Mouse (Mus musculus) lung, postnatal 14 days (tissue): ENCODE measurements at regions not wholly inside any gene's neighbourhood (a gene's known extent, or its start where the extent isn't known, plus 50 kb on each side); places are given as distances from the start of the nearest gene placed in this dataset.

Experiments used
- DNase-seq: peaks from one replicate; pipeline ENCODE4 v3.0.0; 2021

DNA sequence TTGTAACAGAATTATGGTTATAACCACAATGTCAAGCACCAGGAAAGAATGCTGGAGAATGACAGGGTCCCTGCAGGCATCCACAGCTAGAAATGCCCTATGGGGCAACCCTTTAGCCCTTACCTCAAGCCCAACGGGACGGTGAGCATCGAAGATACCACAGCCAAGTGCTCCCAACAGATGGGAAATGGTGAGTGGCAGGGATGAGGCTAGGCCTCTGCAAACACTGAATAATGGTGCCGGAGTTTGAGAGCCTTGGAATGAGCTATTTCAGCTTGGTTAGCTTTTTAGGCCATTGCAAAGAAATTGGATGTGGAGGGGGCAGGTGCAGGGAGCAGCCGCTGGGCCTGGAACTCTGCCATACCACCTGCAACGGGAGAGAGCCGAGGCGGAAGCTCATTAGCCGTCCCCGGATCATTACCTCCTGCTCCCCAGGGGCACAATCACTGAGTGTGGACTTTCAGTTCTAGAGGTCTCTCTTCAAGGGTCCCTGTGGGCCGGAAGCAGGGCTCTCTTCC is 117.9 kb downstream of the Usp31 start:
- DNase-seq: no peak

DNA sequence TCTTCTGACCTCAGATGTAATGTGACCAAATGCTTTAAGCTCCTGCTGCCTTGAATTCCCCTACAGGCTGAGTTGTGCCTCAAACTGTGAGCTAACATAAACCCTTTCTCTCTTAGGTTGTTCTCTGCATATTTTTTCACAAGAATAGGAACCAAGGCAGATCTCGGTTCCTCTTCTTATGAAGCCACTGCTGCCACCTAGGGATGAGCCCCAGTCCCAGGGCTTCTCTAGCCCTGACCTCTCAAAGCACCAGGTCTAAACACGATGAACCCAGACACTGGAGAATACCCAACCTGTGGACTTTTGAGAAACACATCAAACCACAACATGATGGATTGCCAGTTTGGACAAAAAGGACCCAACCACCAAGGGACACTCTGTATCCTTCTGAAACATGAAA is 119.3 kb downstream of the Usp31 start:
- DNase-seq: no peak

DNA sequence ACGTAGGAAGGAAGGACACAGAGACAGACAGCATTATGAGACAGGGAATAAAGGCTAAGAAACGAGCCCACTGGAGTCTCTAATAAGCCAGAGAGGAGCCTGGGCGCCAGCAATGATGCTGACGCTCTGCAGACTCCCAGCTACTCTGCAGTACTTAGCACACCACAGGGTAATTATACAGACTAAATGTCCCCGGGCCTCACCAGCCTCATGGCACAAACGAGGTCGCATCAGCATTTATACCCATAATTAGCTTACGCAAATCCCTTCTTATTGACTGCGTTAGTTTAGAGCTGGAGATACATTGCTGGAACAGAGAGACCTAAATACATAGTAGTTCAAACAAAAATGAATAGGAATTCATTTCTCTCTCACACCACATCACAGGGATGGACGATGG is 121.3 kb downstream of the Usp31 start:
- DNase-seq: no peak

DNA sequence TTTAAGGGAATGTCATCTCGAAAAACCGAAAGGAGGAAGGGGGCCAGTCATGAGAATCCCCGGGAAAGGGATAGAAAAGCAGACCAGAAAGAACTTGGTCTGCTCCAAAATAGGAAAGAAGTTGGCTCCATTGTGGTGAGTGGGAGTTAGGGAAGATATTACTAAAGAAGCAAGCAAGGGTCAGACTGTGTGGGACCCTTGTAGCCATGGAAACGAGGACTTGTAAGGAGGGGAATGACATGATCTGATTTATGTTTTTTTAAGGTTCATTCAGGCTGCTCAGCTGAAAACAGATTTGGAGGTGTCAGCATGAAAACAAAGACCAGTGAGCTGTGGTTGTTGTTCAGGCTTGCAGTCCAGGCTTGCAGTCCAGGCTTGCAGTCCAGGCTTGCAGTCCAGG is 127.6 kb downstream of the Usp31 start:
- DNase-seq: no peak

DNA sequence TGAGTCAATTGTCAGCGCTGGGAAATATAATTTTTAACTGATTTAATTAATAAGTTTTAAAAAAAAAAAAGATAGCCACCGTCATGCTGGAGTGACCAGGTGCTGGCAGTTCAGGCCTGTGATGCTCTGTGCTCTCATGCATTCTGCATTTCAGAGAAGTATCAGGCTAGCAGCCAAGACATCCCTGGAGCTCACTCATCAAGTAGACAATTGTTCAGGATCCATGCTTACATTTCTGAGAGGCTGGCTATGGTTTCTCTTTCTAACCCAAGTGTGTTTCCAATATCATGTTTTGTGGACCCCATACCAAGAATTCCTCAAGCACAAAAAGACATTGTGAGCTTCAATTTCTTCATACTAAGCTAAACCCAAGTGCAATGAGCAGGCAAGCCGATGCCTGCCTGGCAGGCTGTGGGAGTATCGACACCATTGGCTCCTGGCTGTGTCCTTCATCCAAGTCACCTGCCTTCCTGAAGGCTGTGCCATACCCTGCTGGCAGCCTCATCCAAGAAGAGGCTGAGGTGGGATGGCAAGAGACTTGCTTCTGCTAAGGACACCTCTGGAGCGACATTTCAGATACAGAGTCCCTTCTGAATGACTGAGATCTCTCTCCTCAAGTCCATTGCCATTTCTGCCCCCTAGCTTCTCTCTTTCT is 134.2 kb downstream of the Usp31 start:
- no peak for DNase-seq

DNA sequence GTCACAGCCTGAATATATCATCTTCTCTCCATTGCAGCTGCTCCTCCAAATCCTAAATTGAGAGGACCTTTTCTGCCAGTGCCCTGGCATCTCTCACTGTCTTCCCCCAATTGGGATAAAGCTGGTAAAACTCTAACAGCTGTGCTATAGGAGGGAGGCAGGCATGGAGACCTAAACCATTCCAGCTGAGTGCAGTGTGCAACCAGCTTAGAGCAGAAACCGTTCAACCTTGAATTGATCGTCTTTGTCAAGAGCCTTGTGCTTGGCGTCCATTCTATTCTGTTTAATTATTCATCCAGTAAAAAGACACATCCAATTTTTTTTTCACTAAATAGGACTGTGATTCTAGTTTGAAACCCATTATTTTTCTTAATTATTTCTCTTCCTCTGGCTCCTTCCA is 135.3 kb downstream of the Usp31 start:
- DNase-seq: no peak

DNA sequence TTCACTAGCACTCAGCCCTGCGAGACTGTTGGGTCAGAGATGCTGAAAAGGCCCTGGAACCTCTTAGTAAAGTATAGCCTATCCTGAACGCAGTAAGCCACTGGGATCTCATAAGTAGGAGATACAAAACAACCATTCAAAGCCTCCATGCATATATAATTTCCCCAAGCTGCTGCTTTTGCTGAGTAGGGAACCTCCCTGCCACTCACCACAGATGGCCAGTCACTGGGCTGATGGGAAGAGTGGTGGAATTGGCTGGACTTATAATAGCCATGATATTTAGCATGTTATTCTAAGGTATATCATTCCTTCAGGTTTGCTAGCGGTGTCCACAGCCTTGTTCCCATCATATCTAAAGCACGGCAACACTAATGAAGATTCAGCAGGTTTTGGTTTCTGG is 135.8 kb downstream of the Usp31 start:
- no peak for DNase-seq

DNA sequence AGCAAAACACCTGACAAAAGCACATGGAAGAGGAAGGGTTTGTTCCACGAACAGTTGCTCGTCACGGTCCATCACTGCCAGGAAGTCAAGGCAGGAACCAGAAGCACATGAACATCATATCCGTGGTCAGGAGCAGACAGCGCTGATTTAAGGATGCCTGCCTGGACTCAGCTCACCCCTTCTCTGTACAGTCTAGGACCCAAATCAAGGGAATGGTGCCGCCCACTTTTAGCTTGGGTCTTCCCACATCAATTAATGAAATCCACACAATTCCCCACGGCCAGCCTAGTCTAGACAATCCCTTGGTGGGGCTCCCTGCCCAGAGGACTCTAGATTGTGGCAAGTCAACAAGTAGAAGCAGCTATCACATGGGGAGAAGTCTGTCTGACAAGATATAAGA is 137.8 kb downstream of the Usp31 start:
- DNase-seq: no peak

DNA sequence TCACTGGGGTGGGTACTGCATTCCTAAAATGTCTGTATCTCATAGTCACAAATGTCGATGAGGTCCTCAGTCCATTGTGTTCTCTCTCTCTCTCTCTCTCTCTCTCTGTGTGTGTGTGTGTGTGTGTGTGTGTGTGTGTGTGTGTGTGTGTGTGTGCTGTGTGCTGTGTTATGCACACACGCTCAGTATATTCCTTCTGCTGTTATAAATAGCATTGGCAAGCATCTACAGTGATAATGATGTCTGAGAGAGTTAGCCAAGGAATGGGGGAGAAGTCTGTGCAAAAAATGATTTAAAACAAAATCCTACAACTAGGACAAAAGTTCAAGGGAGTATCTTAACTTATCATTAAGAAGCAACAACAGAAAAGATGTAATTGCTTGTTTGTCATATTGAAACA is 139.0 kb downstream of the Usp31 start:
- no peak for DNase-seq

DNA sequence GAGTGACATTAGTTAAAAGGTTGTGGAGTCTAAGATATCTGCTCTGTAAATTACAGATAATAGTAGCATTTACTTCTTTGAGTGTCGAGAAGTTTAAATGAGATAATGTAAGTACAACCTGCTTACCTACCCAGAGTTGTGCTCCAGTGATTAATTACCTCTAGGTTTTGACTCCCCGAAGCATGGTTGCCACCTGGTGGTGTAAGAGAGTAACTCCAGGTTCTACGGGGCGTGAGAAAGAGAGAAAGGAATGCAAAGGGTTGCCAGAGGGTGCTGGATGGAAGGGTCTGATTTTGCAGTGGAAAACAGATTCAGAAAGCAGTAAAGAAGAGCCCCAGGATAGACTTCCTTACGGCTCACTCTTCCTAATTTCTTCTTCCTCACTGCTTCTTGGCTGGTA is 143.5 kb downstream of the Usp31 start:
- DNase-seq: peak; percentile 2

DNA sequence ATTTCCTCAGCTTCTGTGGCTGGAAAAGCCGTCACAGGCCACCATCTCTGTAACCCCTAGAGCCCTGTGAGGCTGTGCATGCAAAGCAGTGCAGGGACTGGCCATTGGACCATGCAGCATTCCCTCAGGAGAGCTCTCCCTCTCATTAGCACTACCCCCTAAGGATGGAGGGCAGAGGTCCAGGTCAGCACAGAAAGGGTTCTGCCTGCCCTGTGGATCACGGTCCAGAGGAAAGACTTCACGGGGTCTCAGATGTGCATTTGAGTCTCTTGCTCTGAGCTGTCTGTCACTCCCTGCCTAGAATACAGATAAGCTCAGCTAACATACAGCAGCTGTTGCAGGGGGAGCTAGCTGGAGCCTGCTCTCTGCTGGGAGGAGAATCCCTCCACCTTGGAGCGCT is 151.6 kb downstream of the Usp31 start:
- no peak for DNase-seq
